In genomic region chr17:71535595-71535994, GRCm38 (mm10) we compare ENCODE assay signal across 4 mouse cellular contexts. TPM values are rescaled to one million over a fixed set of nuclear protein-coding genes. Genes with fewer than 3 reads are reported as not detected.
"Had no signal": no experiment of that assay in that cellular context is flagged by ENCODE, and none has a peak within 500 bp of the region (broad histone marks: within the 10 kb centered on the region; RNA-seq: fewer than 3 reads in every experiment).

No protein-coding gene starts in this region.

RNA-seq across cellular contexts. Expression of gene Spdya, which starts 16.3 kb away (rescaled TPM):
- total RNA-seq: neutrophil, adult 5-6 weeks had no signal
- polyA plus RNA-seq: small intestine, adult 2 months; spleen, adult 2 months; thymus, adult 2 months had no signal
